Mouse (Mus musculus): ENCODE results near the gene Alg14.

DNA sequence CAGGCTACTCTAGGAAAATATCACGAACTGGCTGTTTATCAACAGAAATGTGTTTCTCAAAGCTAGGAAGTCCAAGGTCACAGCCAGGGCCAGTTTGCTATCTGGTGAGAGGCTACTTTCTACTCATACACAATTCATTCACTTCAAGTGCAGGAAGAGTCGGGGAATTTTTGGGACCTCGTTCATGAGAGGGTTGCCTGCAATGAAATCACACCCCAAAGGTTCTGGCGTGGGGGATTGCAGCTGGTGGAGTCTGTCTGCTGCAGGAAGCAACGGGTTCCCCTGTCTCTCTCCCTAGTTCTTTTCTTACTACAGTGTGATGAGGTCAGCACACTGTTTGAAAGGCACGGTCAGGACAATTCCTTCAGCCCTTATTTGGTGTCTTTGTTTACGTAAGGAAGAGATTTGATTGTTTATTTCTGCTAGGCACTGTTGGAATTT, 48.8 kb downstream of the Alg14 start:
- TF ChIP-seq POLR2A (IDR thresholded peaks at IDR 0.05; ENCODE audit: borderline replicate concordance, control insufficient read depth, low read depth, low read length) (no peak), CTCF (IDR thresholded peaks at IDR 0.05; ENCODE audit: control insufficient read depth, insufficient read depth, low read length) (no peak)
